Mouse (Mus musculus) stomach, embryonic 16.5 days (tissue): ENCODE results near the gene Camkv. TPM values are rescaled to one million over a fixed set of nuclear protein-coding genes. Genes with fewer than 3 reads are reported as not detected.

Experiments used
- ATAC-seq: fragments of 200-750 bp; cut with Nextera tagmentation; 2 replicates; pipeline ENCODE4 v1.8.0; 2017; ENCODE audit warnings: moderate number of reproducible peaks, moderate TSS enrichment; ENCODE audit not compliant: insufficient read depth, low FRiP score
- H3K27ac ChIP-seq: fragments of 300-500 bp; sonication (generic); 2 replicates; pipeline ENCODE4 v1.5.1; 2014; ENCODE audit warnings: low read length
- H3K27me3 ChIP-seq: fragments of 300-500 bp; sonication (generic); 2 replicates; pipeline ENCODE4 v1.6.1; 2014; ENCODE audit warnings: low read length, control low read depth, mixed read lengths; ENCODE audit not compliant: control insufficient read depth, insufficient read depth
- H3K36me3 ChIP-seq: fragments of 300-500 bp; sonication (generic); 2 replicates; pipeline ENCODE4 v1.6.1; 2014; ENCODE audit warnings: low read length; ENCODE audit not compliant: control insufficient read depth, insufficient read depth
- H3K4me1 ChIP-seq: fragments of 300-500 bp; sonication (generic); 2 replicates; pipeline ENCODE4 v1.6.1; 2014; ENCODE audit warnings: low read length, control low read depth, mixed read lengths; ENCODE audit not compliant: control insufficient read depth, insufficient read depth
- H3K4me2 ChIP-seq: fragments of 300-500 bp; sonication (generic); 2 replicates; pipeline ENCODE4 v1.6.1; 2014; ENCODE audit warnings: low read depth, low read length, mixed read lengths
- H3K4me3 ChIP-seq: fragments of 300-500 bp; sonication (generic); replicated peaks from 2 replicates; pipeline ENCODE4 v1.5.1; 2014; ENCODE audit warnings: mild to moderate bottlenecking, low read length
- H3K9ac ChIP-seq: fragments of 300-500 bp; sonication (generic); 2 replicates; pipeline ENCODE4 v1.6.1; 2014; ENCODE audit warnings: low read length
- H3K9me3 ChIP-seq: fragments of 300-500 bp; sonication (generic); replicated peaks from 2 replicates; pipeline ENCODE4 v1.6.1; 2016; ENCODE audit warnings: low read length, control low read depth; ENCODE audit not compliant: control insufficient read depth
- WGBS: fragments of 180-500 bp; shearing (Covaris S2); extraction: QIAGEN DNeasy Blood & Tissue Kit; methylation state at CpG from one replicate; pipeline ENCODE4 v1.1.7; 2014; 5-methylcytosine and 5-hydroxymethylcytosine counted together
- polyA plus RNA-seq: library from polyadenylated mRNA; unstranded; fragments of >200 nt; fragmentation: Nextera tagmentation; extraction: Ambion mirVana; gene quantifications from 2 replicates; pipeline ENCODE4 v1.2.1, GENCODE M21; 2015

The Camkv gene
- polyA plus RNA-seq, 1 experiment from 2014 or later = 2.6 TPM

- H3K9ac ChIP-seq = no peak overlapping the region
- H3K4me2 ChIP-seq = no peak overlapping the region
- 92% methylated on average over 9 of the region's 9 CpGs for WGBS
- no peaks in the 10 kb centered on the region for H3K27me3 ChIP-seq
- H3K9me3 ChIP-seq = no peaks in the 10 kb centered on the region
- H3K4me1 ChIP-seq = no peaks in the 10 kb centered on the region
- ATAC-seq = no peak
- no peak overlapping the region for H3K27ac ChIP-seq
- no peak overlapping the region for H3K4me3 ChIP-seq
- no peaks in the 10 kb centered on the region for H3K36me3 ChIP-seq
Observed at GRCm38 (mm10) chr9:107964681-107965080, 29.2 kb downstream of the Camkv start.

GRCm38 (mm10) chr9:107966676-107967075 is 31.2 kb downstream of the Camkv start:
- H3K4me3 ChIP-seq = no peak overlapping the region
- no peak overlapping the region for H3K4me2 ChIP-seq
- no peak for ATAC-seq
- no peaks in the 10 kb centered on the region for H3K9me3 ChIP-seq
- no peak overlapping the region for H3K27ac ChIP-seq
- no peaks in the 10 kb centered on the region for H3K36me3 ChIP-seq
- 80% methylated on average over 10 of the region's 10 CpGs for WGBS
- no peaks in the 10 kb centered on the region for H3K4me1 ChIP-seq
- H3K27me3 ChIP-seq = no peaks in the 10 kb centered on the region
- H3K9ac ChIP-seq = no peak overlapping the region

- no peak overlapping the region for H3K27ac ChIP-seq
- ATAC-seq = no peak
- no peak overlapping the region for H3K4me3 ChIP-seq
- H3K4me1 ChIP-seq = no peaks in the 10 kb centered on the region
- no peaks in the 10 kb centered on the region for H3K27me3 ChIP-seq
- H3K9ac ChIP-seq = no peak overlapping the region
- H3K4me2 ChIP-seq = no peak overlapping the region
- H3K36me3 ChIP-seq = no peaks in the 10 kb centered on the region
- 85% methylated on average over 6 of the region's 6 CpGs for WGBS
- H3K9me3 ChIP-seq = no peaks in the 10 kb centered on the region
Observed at GRCm38 (mm10) chr9:107967437-107967836, 32.0 kb downstream of the Camkv start.

- Histone ChIP-seq H3K4me1 (no peaks in the 10 kb centered on the region), H3K4me2 (no peak overlapping the region), H3K27ac (no peak overlapping the region), H3K9ac (no peak overlapping the region), H3K4me3 (no peak overlapping the region), H3K36me3 (no peaks in the 10 kb centered on the region), H3K27me3 (no peaks in the 10 kb centered on the region), H3K9me3 (no peaks in the 10 kb centered on the region)
- no peak for ATAC-seq
- 89% methylated on average over 7 of the region's 7 CpGs for WGBS
Observed at GRCm38 (mm10) chr9:107968531-107968930, 33.1 kb downstream of the Camkv start.

GRCm38 (mm10) chr9:107970311-107970710 is 34.8 kb downstream of the Camkv start:
- no peaks in the 10 kb centered on the region for H3K36me3 ChIP-seq

GRCm38 (mm10) chr9:107971690-107972541 is 36.4 kb downstream of the Camkv start:
- Histone ChIP-seq H3K4me2 (no peak overlapping the region), H3K36me3 (no peaks in the 10 kb centered on the region), H3K27ac (no peak overlapping the region), H3K4me1 (peaks cover 11% of the 10 kb centered on the region), H3K27me3 (no peaks in the 10 kb centered on the region), H3K9ac (no peak overlapping the region), H3K4me3 (no peak overlapping the region), H3K9me3 (no peaks in the 10 kb centered on the region)
- ATAC-seq = peak; percentile 42; the same call in 1 of the 2 replicates
- WGBS = 64% methylated on average over 8 of the region's 8 CpGs

More at GRCm38 (mm10) chr9:107970311-107970710, 34.8 kb downstream of the Camkv start:
- WGBS = 83% methylated on average over 5 of the region's 5 CpGs
- Histone ChIP-seq H3K4me2 (no peak overlapping the region), H3K4me3 (no peak overlapping the region), H3K9me3 (no peaks in the 10 kb centered on the region), H3K9ac (no peak overlapping the region), H3K27me3 (no peaks in the 10 kb centered on the region), H3K4me1 (peaks cover 6% of the 10 kb centered on the region), H3K27ac (no peak overlapping the region)
- no peak for ATAC-seq

- Histone ChIP-seq H3K27ac (peak overlapping the region; percentile 83), H3K36me3 (no peaks in the 10 kb centered on the region), H3K4me3 (no peak overlapping the region), H3K9me3 (no peaks in the 10 kb centered on the region), H3K9ac (no peak overlapping the region), H3K27me3 (no peaks in the 10 kb centered on the region), H3K4me2 (no peak overlapping the region; the same call in 1 of the 2 replicates), H3K4me1 (peaks cover 11% of the 10 kb centered on the region)
- peak; percentile 42; the same call in 1 of the 2 replicates for ATAC-seq
- 76% methylated on average over 10 of the region's 10 CpGs for WGBS
Observed at GRCm38 (mm10) chr9:107974491-107975171, 39.2 kb downstream of the Camkv start.

GRCm38 (mm10) chr9:107975399-107976386 is 40.2 kb downstream of the Camkv start, which contains the start of gene Uba7:
Gene Uba7 (plus strand): TSS chr9:107975505.
- no peaks in the 10 kb centered on the region for H3K27me3 ChIP-seq
- peak; percentile 61; the same call in 1 of the 2 replicates for ATAC-seq
- H3K9ac ChIP-seq = peak within 1 kb of the TSS; percentile 63
- H3K4me1 ChIP-seq = peaks cover 13% of the 10 kb centered on the region
- no peaks in the 10 kb centered on the region for H3K36me3 ChIP-seq
- H3K4me3 ChIP-seq = peak within 1 kb of the TSS; percentile 34
- H3K9me3 ChIP-seq = no peaks in the 10 kb centered on the region
- H3K4me2 ChIP-seq = peak within 1 kb of the TSS; percentile 38
- WGBS = 63% methylated on average over 12 of the region's 12 CpGs
- H3K27ac ChIP-seq = peak within 1 kb of the TSS; percentile 83
